Mouse (Mus musculus): ENCODE measurements around the gene Igfbp1. TPM values are rescaled to one million over a fixed set of nuclear protein-coding genes. Genes with fewer than 3 reads are reported as not detected.

Igfbp1 gene
- polyA plus RNA-seq, 1 experiment: not detected

DNA sequence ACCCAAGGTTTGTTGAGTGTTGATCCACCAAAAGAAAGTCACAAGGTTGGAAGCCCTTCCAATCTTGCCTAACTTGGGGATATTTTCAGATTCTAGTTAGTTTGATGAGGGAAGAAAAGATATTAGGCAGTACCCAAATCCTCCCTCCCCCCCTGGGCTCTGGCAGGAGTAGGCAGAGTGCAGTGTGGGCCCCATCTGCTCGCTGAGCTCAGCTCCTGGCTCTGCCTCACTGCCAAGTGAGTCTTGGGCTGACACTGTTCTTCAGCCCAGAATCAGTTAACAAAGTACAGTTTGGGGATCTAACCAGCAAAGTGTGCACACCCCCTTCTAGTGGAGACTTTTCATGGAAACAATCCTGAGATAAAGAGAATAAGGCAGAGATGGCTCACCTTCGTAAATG lies 28.6 kb downstream of the Igfbp1 start:
- H3K4me1 ChIP-seq (ENCODE audit: control insufficient read depth, insufficient read depth, low read length): no peaks in the 10 kb centered on the region
- TF ChIP-seq CTCF (IDR thresholded peaks at IDR 0.05; ENCODE audit: low read depth, low read length) (no peak), POLR2A (IDR thresholded peaks at IDR 0.05; ENCODE audit: borderline replicate concordance, low read depth, low read length) (no peak)
- no peak overlapping the region for H3K4me3 ChIP-seq (ENCODE audit: insufficient read depth, low read length)
- no peak overlapping the region for H3K27ac ChIP-seq (ENCODE audit: insufficient read depth, low read depth, low read length)

DNA sequence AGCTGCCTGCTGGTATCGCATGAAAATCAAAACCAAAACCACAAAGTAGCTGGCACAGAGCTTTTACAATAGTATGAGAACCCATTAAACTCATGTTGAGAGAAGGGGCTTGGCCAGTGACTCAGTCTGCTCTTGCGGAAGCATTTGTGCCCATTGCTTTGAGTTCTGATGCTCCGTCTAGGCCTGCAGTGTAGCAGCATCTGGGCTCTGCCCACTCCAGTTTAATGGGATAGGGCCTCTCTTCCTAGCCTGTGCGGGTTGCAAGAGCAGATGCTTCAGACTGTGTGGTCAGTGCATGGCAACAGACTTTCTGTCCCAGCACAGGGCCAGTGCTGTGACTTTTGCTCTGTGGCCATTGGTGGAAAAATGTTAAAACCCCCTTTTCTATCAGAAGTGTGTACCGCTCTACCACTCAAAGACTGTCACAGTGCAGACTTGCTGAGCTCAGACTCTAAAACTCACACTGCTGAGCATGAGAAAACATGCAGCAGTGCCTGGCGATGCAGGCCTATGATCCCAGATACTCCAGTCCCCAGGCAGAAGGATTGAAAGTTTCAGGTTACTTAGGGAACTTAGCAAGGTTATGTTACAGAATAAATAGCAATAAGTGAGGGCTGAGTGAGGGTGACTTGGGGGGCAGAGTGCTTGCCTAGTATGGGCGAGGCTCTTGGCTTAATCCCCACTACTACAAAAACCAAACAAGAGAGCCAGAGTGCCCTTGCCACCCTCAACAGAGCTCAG lies 29.4 kb downstream of the Igfbp1 start:
- TF ChIP-seq POLR2A (IDR thresholded peaks at IDR 0.05; ENCODE audit: borderline replicate concordance, low read depth, low read length) (no peak), CTCF (IDR thresholded peaks at IDR 0.05; ENCODE audit: low read depth, low read length) (no peak)
- Histone ChIP-seq H3K27ac (ENCODE audit: insufficient read depth, low read depth, low read length) (no peak overlapping the region), H3K4me1 (ENCODE audit: control insufficient read depth, insufficient read depth, low read length) (no peaks in the 10 kb centered on the region), H3K4me3 (ENCODE audit: insufficient read depth, low read length) (no peak overlapping the region)

DNA sequence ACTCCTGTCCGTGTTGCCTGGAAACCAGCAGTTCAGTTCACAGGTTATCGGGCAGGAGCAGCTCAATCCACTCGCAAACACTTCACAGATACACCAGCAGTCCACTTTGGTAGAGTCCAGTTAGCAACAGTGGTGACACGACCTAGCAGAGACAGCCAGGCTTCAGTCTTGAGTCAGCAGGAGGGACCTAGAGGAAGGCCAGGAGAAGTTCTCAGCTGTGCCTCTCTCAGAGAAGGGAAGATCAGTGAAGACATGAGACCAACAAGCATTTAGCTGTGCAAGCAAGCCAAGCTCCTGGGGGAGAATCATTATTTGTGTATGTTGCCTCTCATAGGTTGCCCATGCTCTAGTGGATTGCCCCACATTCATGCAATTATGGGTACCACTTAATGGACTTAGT lies 30.5 kb downstream of the Igfbp1 start:
- Histone ChIP-seq H3K4me1 (ENCODE audit: control insufficient read depth, insufficient read depth, low read length) (no peaks in the 10 kb centered on the region), H3K27ac (ENCODE audit: insufficient read depth, low read depth, low read length) (no peak overlapping the region), H3K4me3 (ENCODE audit: insufficient read depth, low read length) (no peak overlapping the region)
- TF ChIP-seq POLR2A (IDR thresholded peaks at IDR 0.05; ENCODE audit: borderline replicate concordance, low read depth, low read length) (no peak), CTCF (IDR thresholded peaks at IDR 0.05; ENCODE audit: low read depth, low read length) (no peak)

DNA sequence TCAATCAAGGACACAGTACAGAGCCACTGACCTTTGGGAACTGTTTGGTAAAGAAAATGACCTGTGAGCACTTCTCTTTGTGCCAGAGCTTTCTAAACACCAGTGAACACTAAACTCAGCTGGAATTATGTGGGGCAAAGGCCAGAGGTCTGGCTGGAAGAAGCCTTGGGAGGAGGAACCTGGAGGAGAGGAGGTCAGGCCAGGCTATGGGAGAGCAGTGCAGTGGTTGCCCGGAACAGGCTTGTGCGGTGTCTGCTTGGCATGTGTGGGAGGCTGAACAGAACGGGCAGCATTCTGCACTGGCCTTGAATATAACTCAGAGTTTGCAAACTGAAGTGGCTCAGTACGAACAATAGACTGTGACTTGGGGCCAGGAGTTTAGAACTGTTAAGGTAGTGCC lies 32.4 kb downstream of the Igfbp1 start:
- Histone ChIP-seq H3K4me1 (ENCODE audit: control insufficient read depth, insufficient read depth, low read length) (no peaks in the 10 kb centered on the region), H3K27ac (ENCODE audit: insufficient read depth, low read depth, low read length) (no peak overlapping the region), H3K4me3 (ENCODE audit: insufficient read depth, low read length) (no peak overlapping the region)
- TF ChIP-seq POLR2A (IDR thresholded peaks at IDR 0.05; ENCODE audit: borderline replicate concordance, low read depth, low read length) (no peak), CTCF (IDR thresholded peaks at IDR 0.05; ENCODE audit: low read depth, low read length) (no peak)

DNA sequence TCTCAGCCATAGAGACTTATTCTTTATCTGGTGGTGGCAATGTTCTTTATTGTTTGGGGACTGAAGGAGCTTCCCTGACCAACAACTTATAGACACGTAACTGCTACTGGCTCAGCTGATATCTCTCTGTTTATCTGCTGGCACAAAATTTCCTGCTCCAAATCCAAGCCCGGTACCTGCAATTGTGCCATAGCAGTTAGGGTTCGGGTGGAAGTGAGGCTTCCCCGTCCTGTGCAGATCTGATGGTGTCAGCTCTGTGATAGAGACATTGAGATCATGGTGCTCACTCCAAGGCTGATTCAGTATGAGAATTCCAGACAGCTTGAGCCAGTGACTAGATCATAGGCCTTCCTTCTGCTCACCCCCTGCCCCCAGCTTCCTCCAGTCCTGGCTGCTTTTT lies 34.4 kb downstream of the Igfbp1 start:
- no peak overlapping the region for H3K4me3 ChIP-seq (ENCODE audit: insufficient read depth, low read length)
- H3K27ac ChIP-seq (ENCODE audit: insufficient read depth, low read depth, low read length): no peak overlapping the region
- no peaks in the 10 kb centered on the region for H3K4me1 ChIP-seq (ENCODE audit: control insufficient read depth, insufficient read depth, low read length)
- TF ChIP-seq POLR2A (IDR thresholded peaks at IDR 0.05; ENCODE audit: borderline replicate concordance, low read depth, low read length): no peak

DNA sequence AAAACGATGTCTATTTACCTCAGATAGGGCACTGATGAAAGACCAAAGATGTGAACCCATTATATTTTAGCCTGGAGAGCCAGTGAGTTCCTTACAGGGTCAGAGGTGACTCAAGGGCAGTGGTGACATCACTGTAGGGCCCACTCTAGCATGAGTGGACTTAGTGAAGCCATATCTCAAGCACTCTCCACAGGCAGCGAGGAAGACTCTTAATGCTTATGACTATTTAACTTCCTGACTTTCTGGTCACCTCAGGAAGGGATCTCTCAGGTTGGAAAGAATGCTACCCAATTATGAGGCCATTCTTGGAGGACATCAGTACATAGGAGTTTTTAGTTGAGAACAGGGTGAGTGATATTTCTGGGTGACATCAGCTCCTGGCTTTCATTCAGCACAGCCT lies 35.8 kb downstream of the Igfbp1 start:
- Histone ChIP-seq H3K4me1 (ENCODE audit: control insufficient read depth, insufficient read depth, low read length) (no peaks in the 10 kb centered on the region), H3K27ac (ENCODE audit: insufficient read depth, low read depth, low read length) (no peak overlapping the region), H3K4me3 (ENCODE audit: insufficient read depth, low read length) (no peak overlapping the region)
- TF ChIP-seq POLR2A (IDR thresholded peaks at IDR 0.05; ENCODE audit: borderline replicate concordance, low read depth, low read length) (no peak), CTCF (IDR thresholded peaks at IDR 0.05; ENCODE audit: low read depth, low read length) (no peak)

DNA sequence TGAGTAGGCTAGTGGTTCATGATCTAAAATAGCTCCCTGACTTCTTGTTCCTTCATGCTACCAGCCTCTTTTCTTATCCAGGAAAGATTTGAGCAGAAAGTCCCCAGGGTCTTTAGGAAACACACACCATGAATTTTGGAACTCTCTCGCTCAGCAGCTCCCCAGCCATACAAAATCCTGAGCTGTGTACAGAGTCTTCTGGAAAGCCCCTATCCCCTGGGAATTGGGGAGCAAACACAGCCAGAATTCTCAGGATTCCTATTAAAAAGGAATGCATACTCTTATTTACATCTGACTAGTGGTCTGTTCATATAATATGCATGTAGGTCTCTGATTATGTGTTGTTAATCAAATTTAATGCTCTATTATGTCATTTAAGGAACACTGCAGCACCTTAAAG lies 36.9 kb downstream of the Igfbp1 start:
- Histone ChIP-seq H3K27ac (ENCODE audit: insufficient read depth, low read depth, low read length) (no peak overlapping the region), H3K4me3 (ENCODE audit: insufficient read depth, low read length) (no peak overlapping the region), H3K4me1 (ENCODE audit: control insufficient read depth, insufficient read depth, low read length) (no peaks in the 10 kb centered on the region)
- TF ChIP-seq CTCF (IDR thresholded peaks at IDR 0.05; ENCODE audit: low read depth, low read length) (no peak), POLR2A (IDR thresholded peaks at IDR 0.05; ENCODE audit: borderline replicate concordance, low read depth, low read length) (no peak)

DNA sequence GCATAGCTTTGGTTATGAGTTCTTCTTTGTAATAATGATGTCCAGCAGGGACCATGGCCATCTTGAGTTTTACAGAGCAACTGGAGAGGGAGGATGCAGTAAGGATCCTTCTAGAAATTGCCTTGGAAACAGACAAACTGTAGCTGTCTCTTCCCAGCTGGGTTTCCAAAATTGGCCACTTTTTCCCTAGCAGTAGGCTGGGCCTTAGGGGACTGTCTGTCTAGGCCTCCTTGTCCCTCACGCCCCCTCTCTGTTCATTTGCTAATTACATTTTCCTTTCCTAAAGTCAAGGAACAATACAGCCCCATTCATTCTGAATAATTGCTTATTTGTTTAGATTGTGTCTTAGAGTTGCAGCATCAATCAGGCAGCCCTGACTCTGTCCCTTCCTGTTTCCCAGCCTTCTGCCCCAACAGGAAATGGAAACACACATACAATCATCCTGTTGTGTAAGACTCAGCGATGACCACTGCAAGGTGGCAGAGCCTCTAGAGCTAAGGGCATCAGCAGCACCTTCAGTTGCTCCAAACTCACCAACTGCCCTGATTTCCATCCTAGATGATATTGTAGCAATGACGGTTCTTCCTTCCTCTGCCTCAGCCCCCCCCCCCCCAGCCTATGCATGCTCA lies 37.5 kb downstream of the Igfbp1 start:
- Histone ChIP-seq H3K4me1 (ENCODE audit: control insufficient read depth, insufficient read depth, low read length) (no peaks in the 10 kb centered on the region), H3K27ac (ENCODE audit: insufficient read depth, low read depth, low read length) (no peak overlapping the region), H3K4me3 (ENCODE audit: insufficient read depth, low read length) (no peak overlapping the region)
- TF ChIP-seq CTCF (IDR thresholded peaks at IDR 0.05; ENCODE audit: low read depth, low read length) (no peak), POLR2A (IDR thresholded peaks at IDR 0.05; ENCODE audit: borderline replicate concordance, low read depth, low read length) (no peak)

DNA sequence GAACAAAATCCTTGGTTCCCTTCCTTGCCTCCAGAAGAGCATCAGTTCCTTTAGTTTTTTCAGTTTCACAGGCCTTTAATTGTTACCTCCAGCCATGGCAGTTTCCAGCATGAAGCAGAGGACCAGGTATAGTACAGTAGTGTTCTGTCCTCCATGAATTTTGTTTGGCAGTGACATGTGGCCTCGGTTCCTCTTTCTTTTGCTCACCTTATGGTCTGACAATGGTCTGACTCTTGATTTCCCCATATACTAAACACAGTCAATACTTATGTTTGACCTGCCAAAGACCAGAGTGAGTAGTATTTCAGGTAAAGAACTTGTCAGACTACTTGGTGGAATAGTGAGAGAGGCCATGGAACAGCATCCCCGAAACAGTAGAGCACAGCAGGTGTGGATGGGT lies 39.2 kb downstream of the Igfbp1 start:
- Histone ChIP-seq H3K27ac (ENCODE audit: insufficient read depth, low read depth, low read length) (no peak overlapping the region), H3K4me3 (ENCODE audit: insufficient read depth, low read length) (no peak overlapping the region), H3K4me1 (ENCODE audit: control insufficient read depth, insufficient read depth, low read length) (no peaks in the 10 kb centered on the region)
- TF ChIP-seq CTCF (IDR thresholded peaks at IDR 0.05; ENCODE audit: low read depth, low read length): no peak
- no peak for TF ChIP-seq POLR2A (IDR thresholded peaks at IDR 0.05; ENCODE audit: borderline replicate concordance, low read depth, low read length)

DNA sequence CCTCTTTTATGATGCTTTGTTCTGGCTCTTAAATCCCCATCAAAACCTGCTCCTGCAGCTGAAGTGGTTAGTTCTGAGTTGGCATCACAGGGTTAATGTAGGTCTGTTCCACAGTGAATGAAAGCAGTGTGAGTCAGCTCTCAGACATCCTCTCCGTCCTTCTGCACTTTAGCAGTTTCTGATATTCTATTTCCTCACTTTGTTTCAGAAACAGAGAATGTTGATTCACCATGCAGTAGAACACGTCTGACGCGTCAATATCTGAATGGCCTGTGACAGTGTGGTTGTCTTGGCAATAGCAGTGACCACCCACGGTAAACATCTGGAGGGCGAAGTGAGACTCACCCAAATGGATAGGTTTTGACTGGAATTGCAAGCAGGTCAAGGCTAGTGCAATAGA lies 40.1 kb downstream of the Igfbp1 start:
- H3K4me1 ChIP-seq (ENCODE audit: control insufficient read depth, insufficient read depth, low read length): no peaks in the 10 kb centered on the region
- no peak overlapping the region for H3K4me3 ChIP-seq (ENCODE audit: insufficient read depth, low read length)
- no peak for TF ChIP-seq CTCF (IDR thresholded peaks at IDR 0.05; ENCODE audit: low read depth, low read length)
- no peak for TF ChIP-seq POLR2A (IDR thresholded peaks at IDR 0.05; ENCODE audit: borderline replicate concordance, low read depth, low read length)
- no peak overlapping the region for H3K27ac ChIP-seq (ENCODE audit: insufficient read depth, low read depth, low read length)
